Mouse (Mus musculus) neutrophil, adult 83 days (primary cell): ENCODE data around the gene Alms1. TPM values are rescaled to one million over a fixed set of nuclear protein-coding genes. Genes with fewer than 3 reads are reported as not detected.

ENCODE experiments used
- total RNA-seq, 2 experiments: library from RNA; stranded (reverse); gene quantifications; one replicate each; pipeline ENCODE4 v1.2.4; 2023

Alms1 gene
- 1 to 10 TPM; 8.7 to 9.8 TPM for total RNA-seq

DNA sequence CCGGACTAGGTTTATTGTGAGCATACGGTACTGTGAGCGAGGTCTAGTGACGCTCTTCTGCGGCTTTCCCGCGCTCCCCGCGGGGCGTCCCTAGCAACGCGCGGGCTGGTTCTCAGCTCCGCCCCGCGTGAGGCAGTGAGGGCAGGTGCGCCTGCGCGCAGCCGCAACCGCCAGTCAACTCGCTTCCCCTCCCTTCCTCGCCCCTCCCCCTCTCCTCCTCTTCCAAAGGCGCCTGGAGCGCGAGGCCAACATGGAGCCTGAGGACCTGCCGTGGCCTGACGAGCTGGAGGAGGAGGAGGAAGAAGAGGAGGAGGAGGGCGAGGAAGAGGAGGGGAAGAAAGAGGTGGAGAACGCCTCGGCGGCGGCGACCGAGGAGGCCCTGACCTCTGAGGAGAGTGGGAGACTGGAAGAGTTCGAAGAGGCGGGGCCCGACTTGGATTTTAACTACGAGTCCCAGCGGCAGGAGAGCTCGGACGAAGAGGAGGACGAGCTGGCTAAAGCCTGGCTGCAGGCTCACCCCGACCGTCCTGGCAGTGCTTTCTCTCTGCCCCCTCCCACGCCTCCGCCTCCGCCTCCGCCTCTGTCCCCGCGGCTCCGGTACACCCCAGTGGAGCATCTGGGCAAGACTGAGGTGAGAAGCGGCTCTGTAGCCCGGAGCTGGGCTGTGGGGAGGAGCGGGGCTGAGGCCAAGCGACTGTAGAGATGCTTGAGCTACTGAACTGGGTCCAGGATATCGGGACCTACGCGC, at the start of gene Alms1:
Alms1 (plus strand) TSS at position 136 of the 748 bp plus-strand sequence.

GRCm38 (mm10) chr6:85713105-85713504, 125.8 kb downstream of the Alms1 start, which contains the start of gene Nat8f7:
Gene Nat8f7, minus strand, starts transcription at chr6:85713205.

Other genes starting within 250 kb of the Alms1 start
- 10 to 100 TPM; 15.7 to 19.6 TPM for gene Rab11fip5, start 212.9 kb upstream of the Alms1 start, total RNA-seq
- gene Noto, start 163.6 kb upstream of the Alms1 start, total RNA-seq: not detected
- gene Smyd5, start 155.5 kb upstream of the Alms1 start, total RNA-seq: 1 to 10 TPM; 8.9 to 9.0 TPM
- 100 to 1,000 TPM in 1 of 2 experiments, 10 to 100 TPM in 1; 95.6 to 112 TPM for gene Cct7, start 136.0 kb upstream of the Alms1 start, total RNA-seq
- 10 to 100 TPM; 12.0 to 16.2 TPM for gene Pradc1, start 135.6 kb upstream of the Alms1 start, total RNA-seq
- not detected for gene Fbxo41, start 84.5 kb upstream of the Alms1 start, total RNA-seq
- not detected for gene Egr4, start 73.9 kb upstream of the Alms1 start, total RNA-seq
- gene Nat8f7, start 125.7 kb downstream of the Alms1 start, total RNA-seq: not detected
- gene Nat8f3, start 178.2 kb downstream of the Alms1 start, total RNA-seq: not detected
- gene Nat8f6, start 233.4 kb downstream of the Alms1 start, total RNA-seq: not detected
- gene Nat8f5, start 233.4 kb downstream of the Alms1 start, total RNA-seq: not detected
- gene Nat8, start 244.6 kb downstream of the Alms1 start, total RNA-seq: not detected